Mouse (Mus musculus) bone marrow, adult 2 months (tissue): ENCODE measurements at regions not wholly inside any gene's neighbourhood (a gene's known extent, or its start where the extent isn't known, plus 50 kb on each side); places are given as distances from the start of the nearest gene placed in this dataset.

ENCODE experiments used
- CTCF ChIP-seq: fragments of 200-500 bp; IDR thresholded peaks from 2 replicates; pipeline ENCODE4 v1.5.1; 2011; ENCODE audit warnings: low read length, control low read depth; ENCODE audit not compliant: control insufficient read depth, insufficient read depth
- POLR2A ChIP-seq: fragments of 200-500 bp; IDR thresholded peaks from 2 replicates; pipeline ENCODE4 v1.6.1; 2011; ENCODE audit warnings: low read depth, mild to moderate bottlenecking, control low read depth, low read length, borderline replicate concordance; ENCODE audit not compliant: control insufficient read depth

DNA sequence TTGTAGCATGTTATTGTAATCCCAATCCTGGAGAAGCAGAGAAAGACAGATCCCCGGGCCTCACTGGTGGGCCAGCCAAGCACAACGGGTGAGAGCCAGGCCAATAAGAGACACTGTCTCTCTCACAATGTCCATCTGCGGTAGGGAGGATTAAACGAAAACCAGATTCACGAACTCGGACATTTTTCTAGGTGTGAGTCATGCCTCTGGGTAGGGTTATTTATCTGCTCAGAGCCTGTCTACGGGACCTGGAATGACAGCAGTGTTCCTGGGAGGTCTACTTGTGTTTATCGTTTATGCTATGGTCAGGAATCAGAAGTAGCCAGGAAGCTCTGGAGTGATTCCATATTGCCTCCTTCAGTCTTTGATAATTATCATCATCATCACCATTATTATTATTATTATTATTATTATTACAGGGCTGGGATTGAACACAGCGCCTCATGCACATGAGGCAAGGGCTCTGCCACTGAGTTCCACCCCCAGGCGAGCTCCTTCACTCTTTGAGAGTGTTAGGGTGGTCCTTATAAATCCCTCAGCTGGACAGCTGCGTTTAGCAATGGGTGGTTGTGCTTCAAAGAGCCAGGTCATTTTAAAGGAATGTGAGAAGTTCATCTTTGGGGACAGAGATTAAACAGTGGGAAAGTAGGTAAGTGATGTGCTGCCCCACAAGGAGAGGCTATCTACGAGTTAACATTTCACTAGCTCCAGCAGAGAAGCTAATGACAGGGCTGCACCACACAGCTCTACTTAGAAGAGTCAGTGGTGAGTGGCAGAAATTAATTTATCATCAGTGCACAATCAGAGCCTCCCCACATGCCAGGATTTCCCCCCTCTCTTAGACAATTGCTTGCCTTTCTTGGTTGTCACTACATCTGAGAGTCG, 116.3 kb downstream of the Enc1 start:
- TF ChIP-seq CTCF (no peak), POLR2A (no peak)
